Mouse (Mus musculus) left cerebral cortex, postnatal 36 days (tissue): ENCODE results near the gene 1700025G04Rik. TPM values are rescaled to one million over a fixed set of nuclear protein-coding genes. Genes with fewer than 3 reads are reported as not detected.
A peak's percentile ranks its signal among the peaks of the same experiment; 100 is the strongest.

Source experiments
- DNase-seq, 2 experiments: peaks; one replicate each; pipeline ENCODE4 v3.0.0; 2021 to 2022; ENCODE audit warnings: low spot score in 2 of 2, mixed read lengths in 1 of 2
- intact Hi-C: fragments of 180-260 bp; cut with DNase I; formaldehyde crosslinking; loops from one replicate; pipeline ENCODE4 v1.15.1; 2025
- total RNA-seq, 2 experiments: library from RNA; stranded (reverse); gene quantifications; 2 replicates each; pipeline ENCODE4 v1.2.3; 2021

The 1700025G04Rik gene
- total RNA-seq, 2 experiments from 2014 or later, result 70.8 to 75.8 TPM

- intact Hi-C loops, result no loop called here
Observed at GRCm38 (mm10) chr1:151942972-151943654, 146.8 kb downstream of the 1700025G04Rik start.

GRCm38 (mm10) chr1:151939987-151940386 is 149.9 kb downstream of the 1700025G04Rik start:
- intact Hi-C loops, result no loop called here
- no peak for DNase-seq

More at GRCm38 (mm10) chr1:151942972-151943654, 146.8 kb downstream of the 1700025G04Rik start:
- no peak for DNase-seq

- intact Hi-C loops, result no loop called here
Observed at GRCm38 (mm10) chr1:151939510-151939909, 150.4 kb downstream of the 1700025G04Rik start.

GRCm38 (mm10) chr1:151933605-151934004 is 156.3 kb downstream of the 1700025G04Rik start:
- no peak for DNase-seq
- intact Hi-C loops, result no loop called here

More at GRCm38 (mm10) chr1:151939510-151939909, 150.4 kb downstream of the 1700025G04Rik start:
- no peak for DNase-seq

DNA sequence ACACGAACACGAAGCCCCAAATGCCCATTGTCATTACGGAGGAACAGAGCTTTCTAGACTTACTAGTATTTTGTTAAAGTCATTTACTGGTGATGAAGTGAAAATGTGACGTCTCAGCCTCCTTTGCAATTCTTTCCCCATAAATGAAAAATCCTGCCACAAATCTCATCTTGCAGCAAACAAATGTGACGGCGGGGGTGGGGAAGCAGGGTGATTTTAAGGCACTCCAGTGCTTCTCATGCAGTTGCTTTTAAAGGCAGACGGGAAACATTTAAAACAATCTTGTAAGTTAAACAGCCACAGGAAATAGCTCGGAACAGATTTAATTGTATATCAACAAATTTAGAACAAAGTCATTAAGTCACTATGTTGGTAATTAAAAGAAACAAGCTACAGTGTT is 163.1 kb downstream of the 1700025G04Rik start:
- DNase-seq, result no peak
- intact Hi-C loops, result no loop called here

- intact Hi-C loops, result no loop called here
Observed at GRCm38 (mm10) chr1:151926141-151926540, 163.8 kb downstream of the 1700025G04Rik start.

GRCm38 (mm10) chr1:151925738-151926137 is 164.2 kb downstream of the 1700025G04Rik start:
- intact Hi-C loops, result no loop called here
- no peak for DNase-seq

More at GRCm38 (mm10) chr1:151926141-151926540, 163.8 kb downstream of the 1700025G04Rik start:
- DNase-seq, result no peak

DNA sequence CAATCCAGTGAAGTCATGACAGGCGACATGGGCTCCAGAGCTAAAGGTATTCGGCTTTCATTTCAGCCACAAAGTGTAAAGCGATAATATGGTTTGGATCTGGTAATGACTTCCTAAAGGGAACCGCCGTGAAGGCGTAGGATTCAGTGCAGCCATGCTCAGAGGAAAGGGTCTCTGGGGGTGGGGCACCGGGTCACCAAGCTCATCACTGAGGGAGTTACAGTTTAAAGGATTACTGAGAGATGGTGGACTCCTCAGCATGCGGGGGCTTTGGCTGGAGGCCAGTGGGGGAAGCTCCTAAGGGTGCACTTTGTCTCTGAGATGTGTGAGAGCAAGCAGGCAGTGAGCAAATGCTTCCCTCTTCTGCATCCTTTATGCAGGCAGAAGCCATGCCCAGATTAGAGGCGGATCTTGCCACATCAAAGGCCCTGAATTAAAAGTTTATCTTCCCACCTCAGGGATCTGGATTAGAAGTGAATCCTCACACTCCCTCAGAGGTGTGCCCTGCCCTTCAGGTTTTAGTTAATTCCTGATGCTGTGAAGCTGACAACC is 171.0 kb downstream of the 1700025G04Rik start:
- intact Hi-C loops, result no loop called here
- no peak for DNase-seq

DNA sequence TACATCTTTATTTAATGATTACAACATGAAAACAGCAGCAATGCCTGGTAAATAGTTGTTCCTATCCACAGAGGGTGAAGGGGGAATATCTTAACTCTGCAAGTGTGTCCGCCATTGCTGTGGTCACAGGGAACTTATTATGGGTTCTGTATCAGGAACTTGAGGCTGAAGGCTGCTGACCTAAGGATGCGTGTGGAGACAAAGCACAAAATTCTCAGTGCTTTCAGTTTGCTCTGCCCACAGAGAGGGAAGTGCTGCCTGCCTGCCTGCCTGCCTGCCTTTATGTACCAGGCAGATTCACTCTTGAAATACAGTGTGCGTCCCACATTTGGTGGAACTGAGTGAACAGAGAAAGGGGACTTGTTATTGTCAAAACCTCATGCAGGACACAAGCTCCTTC is 172.2 kb downstream of the 1700025G04Rik start:
- no peak for DNase-seq
- intact Hi-C loops, result no loop called here

DNA sequence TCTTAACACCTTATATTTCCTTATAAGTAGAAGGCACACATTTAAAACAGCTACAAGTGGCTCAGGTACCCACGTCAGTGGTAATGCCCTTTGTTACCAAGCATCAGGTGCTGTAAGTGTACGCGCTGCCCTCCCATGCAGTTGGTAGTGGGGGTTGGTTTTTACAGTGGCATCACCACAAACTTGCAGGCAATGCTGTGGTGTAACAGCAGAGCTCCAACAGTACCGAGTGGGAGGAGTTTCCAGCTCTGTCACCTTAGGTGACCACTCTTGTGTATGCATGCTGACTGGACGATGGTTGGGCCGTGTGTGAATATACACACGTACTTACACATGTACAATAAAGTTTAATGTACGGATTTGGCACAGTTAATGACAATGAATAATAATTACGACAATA is 175.4 kb downstream of the 1700025G04Rik start:
- DNase-seq, result no peak
- intact Hi-C loops, result no loop called here

GRCm38 (mm10) chr1:151907014-151907413 is 182.9 kb downstream of the 1700025G04Rik start:
- intact Hi-C loops, result no loop called here

GRCm38 (mm10) chr1:151900706-151901360 is 189.1 kb downstream of the 1700025G04Rik start:
- no peak for DNase-seq
- intact Hi-C loops, result no loop called here

More at GRCm38 (mm10) chr1:151907014-151907413, 182.9 kb downstream of the 1700025G04Rik start:
- DNase-seq, result no peak

DNA sequence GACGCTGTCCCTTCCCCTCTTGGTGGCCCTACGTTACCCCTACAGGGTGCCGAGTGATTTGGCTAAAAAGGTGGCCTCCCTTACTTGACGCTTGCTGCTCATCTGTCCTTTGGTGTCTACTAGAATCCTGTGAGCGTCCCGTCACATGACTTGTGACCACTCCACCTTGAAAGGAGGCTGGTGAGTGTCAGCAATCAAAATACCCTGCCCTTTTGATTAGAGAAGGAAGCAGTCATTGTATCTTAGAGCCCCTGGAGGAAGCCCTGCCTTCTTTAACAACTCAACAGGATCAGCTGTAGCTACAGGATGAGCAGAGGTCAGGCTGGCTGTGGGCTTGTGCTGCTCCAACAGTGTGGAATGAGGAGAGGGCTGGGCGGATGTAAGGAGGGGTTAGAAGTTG is 190.0 kb downstream of the 1700025G04Rik start:
- intact Hi-C loops, result no loop called here
- DNase-seq, result no peak

DNA sequence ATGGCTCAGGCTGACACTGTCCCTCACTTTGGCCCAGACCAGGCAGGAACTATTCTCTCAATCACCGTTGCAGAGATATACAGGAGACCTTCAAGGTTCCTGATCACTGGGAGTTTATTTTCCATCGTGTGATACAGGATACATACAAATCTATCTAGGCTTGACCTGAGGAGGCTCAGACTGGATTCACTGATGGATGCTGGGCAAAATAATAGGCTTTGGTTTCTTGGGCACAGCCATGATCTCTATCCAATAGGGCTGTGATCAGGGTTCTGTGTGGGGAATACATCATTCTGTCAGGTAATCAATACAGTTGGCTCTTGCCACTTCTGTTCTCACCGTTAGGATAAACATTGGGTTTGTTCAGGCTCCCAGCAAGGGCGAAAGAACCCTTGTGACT is 194.5 kb downstream of the 1700025G04Rik start:
- intact Hi-C loops, result no loop called here
- no peak for DNase-seq

DNA sequence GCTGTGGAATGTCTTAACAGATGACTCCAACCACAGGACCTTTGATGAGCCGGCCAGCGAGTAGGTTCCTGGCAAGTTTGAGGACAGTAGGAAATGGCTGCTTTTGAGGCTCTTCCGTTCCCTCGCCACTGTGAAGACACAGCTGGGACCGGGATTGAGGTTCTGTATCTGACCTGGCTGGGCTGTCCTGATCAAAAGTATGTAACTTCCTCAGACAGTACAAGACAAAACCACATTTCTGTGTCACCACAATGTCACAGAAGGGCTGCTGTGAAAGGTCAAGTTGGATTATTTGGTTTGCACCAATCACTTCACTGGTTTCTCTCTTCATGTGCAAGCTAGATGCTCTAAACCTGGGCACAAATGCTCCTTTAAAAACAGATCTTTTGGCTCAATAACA is 195.9 kb downstream of the 1700025G04Rik start:
- DNase-seq, result no peak
- intact Hi-C loops, result no loop called here

DNA sequence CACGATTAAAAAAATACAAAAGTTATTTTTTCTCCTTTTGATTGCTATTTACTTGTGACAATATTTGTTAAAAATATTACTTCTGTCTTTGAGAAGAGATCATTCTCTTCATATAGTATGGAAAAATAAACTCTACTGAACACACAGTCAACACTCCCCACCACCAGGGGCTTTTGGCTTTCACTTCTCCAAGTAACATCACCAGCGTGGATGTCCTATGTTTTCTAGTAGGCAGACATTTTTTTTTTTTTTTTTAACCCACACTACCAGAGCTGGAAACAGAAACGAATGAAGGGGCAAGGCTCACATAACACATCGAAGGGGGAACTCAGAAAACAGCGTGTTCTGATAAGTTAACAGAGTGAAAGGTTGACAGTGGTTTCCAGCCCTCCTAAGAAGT is 197.9 kb downstream of the 1700025G04Rik start:
- intact Hi-C loops, result no loop called here
- DNase-seq, result no peak

- intact Hi-C loops, result no loop called here
Observed at GRCm38 (mm10) chr1:151891194-151891593, 198.7 kb downstream of the 1700025G04Rik start.

DNA sequence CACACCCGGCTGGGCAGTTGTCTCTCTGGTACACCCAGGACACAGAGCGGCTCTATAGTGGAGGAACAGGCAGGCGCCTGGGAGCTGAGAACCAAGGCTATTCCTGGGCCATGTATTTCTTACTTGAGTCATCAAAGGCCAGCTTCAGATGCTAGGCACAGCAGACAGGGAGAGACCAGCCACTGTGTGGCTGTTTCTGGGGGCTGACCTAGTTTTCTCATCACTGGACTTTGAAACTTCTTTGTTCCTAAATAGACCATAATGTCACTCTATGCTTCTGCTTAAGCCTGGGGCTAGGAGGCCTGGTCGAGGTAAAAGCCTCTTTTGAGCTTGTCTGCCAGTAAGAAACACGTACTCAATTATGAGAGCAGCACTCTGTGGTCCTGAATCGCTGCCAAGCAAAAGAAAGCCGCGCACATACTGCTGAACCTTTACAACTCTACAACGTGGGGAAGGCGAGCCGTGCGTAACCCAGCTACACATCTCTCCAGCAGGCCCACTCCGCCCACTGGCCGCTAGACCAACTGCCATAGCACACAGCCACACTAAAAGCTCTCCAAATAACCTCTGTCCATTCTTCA is 199.8 kb downstream of the 1700025G04Rik start:
- intact Hi-C loops, result no loop called here
- peak; percentile 61 to 67 for DNase-seq

More at GRCm38 (mm10) chr1:151891194-151891593, 198.7 kb downstream of the 1700025G04Rik start:
- DNase-seq, result no peak

- DNase-seq, result no peak
- intact Hi-C loops, result no loop called here
Observed at GRCm38 (mm10) chr1:151887631-151888030, 202.3 kb downstream of the 1700025G04Rik start.

DNA sequence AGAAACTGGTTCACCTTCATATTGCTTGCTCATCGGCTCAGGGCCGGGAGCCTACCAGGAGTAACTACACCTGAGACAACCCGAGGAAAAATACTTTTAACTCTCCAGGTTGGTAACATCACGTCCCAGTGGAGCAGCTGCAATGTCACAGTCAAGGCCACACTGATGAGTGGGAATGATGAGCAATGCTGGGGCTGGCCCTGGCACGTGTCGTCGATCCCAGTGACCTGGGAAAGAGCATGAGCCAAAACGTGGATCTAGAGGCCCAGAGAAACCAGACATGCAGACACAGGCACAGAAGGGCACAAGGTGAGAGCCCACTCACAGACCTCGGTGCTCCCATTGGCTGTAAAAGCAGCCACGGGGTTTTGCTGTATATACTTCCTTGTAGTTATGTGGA is 202.8 kb downstream of the 1700025G04Rik start:
- DNase-seq, result no peak
- intact Hi-C loops, result no loop called here
